Mouse (Mus musculus) adrenal gland, postnatal 14 days (tissue): Measurements from ENCODE around the gene Rsph9. TPM values are rescaled to one million over a fixed set of nuclear protein-coding genes. Genes with fewer than 3 reads are reported as not detected.
A peak's percentile ranks its signal among the peaks of the same experiment; 100 is the strongest.

Source experiments
- DNase-seq: peaks from one replicate; pipeline ENCODE4 v3.0.0; 2021; ENCODE audit warnings: mixed read lengths
- long read RNA-seq, 2 experiments: library from polyadenylated mRNA; stranded (forward); transcript quantifications; one replicate each; pipeline ENCODE4 v2.0.0; 2021
- total RNA-seq: library from RNA; stranded (reverse); gene quantifications from 2 replicates; pipeline ENCODE4 v1.2.3, GENCODE M21; 2021

Gene Rsph9
- 4.9 and 6.3 TPM in 2 replicates for total RNA-seq
- long read RNA-seq, experiment 1, transcript Rsph9-201 (5 exons, 966 nt): major isoform, 6 of 9 reads
- long read RNA-seq, experiment 1, partial matches to known transcripts: 0 of 9 reads
- long read RNA-seq, experiment 1, other reads (novel, unspliced or antisense): 3 of 9 reads
- long read RNA-seq, experiment 2, partial matches to known transcripts: 0 of 5 reads
- long read RNA-seq, experiment 2, other reads (novel, unspliced or antisense): 1 of 5 reads

GRCm38 (mm10) chr17:46143578-46144423, at the start of gene Rsph9:
Gene Rsph9 (minus strand): TSS chr17:46144216.
- DNase-seq: peak; percentile 93

DNA sequence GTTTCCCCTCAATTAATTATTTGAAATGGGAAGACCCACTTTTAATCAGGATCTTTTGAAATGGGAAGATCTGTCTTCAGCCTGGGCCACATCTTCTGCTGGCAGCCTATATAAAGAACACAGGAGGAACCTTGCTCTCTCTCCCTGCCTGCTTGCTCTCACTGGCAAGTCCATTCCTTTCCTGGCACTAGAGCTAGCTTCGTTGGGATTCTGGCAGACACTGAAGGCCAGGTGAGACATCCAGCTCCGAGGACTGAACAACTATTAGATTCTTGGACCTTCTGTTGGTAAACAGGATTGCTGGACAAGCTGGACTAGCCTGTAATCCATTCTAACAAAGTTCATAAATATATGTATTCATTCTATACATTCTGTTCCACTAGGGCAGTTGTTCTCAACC, 44.8 kb upstream of the Rsph9 start:
- peak; percentile 51 for DNase-seq

DNA sequence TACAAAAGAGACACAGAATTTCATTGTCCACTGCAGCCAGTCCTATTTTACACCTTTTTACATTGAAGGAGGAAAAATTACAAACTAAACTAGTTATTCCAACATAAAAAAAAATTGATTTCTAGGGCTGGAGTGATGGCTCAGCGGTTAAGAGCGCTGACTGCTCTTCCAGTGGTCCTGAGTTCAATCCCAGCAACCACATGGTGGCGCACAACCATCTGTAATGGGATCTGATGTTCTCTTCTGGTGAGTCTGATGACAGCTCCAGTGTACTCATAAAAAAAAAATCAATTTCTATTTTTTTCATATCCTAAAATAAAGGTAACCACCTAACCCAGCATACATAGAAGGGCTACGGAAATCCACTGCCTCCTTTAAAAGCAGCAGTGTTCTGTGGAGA, 38.3 kb upstream of the Rsph9 start:
- peak; percentile 64 for DNase-seq

- DNase-seq: no peak
Measured at GRCm38 (mm10) chr17:46170538-46170937, 26.5 kb upstream of the Rsph9 start.

DNA sequence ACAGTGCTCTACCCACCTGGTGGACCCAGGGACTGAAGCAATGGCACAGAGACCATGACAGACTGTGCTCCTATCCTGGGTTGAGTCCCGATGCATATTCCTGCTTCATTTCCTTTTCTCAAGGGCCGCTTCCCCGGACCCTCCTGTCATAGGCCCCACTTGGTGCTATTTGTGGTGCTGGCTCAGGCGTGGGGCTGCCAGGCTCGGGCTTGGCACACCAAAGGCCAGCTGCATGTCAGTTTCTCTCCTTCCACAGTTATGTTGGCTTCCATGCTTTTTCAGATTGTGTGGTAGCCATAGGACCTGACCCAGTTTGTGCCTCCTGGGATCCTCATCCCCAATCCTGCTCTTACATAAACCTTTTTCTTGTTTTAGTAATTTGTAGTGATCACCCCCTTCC, 24.8 kb upstream of the Rsph9 start:
- DNase-seq: no peak

DNA sequence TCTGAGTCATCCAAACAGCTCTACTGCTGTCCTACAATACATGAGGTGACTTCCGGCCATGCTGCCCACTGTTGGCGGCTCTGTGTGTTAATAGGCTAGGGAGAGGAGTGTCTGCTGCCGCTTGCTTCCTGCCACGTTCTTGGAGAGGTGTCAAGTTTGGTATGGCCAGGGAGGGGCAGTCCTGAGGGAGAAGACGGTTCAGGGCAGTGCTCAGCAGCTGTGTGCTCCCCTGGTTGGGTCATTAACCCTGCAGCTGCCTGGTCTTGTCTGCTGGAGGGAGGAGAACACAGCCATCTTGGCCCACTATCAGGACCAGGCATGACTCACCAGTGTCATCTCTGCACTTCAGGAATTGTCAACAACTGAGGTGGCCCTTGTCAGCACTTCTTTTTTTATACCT, 24.3 kb upstream of the Rsph9 start:
- DNase-seq: peak; percentile 16

DNA sequence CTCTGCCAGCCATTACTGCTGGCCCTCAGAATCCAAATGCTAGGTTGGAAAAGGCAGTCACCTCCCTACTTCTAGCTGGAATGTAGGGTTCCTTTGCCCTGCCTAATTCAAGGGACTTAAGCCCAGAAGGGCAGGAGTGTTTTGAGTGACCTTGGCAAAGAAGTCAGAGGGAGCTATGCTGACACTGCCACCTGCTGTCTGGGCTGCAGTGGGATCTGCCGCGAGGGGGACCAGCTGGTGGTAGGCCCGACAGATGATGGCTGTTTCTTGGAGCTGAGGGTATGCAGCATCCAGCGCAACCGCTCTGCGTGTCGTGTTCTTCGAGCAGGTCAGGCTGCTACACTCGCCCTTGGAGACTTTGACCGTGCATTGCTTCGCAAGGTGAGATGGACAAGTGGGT, 23.0 kb upstream of the Rsph9 start:
- DNase-seq: peak; percentile 69

GRCm38 (mm10) chr17:46166270-46166669, 22.3 kb upstream of the Rsph9 start:
- DNase-seq: no peak

GRCm38 (mm10) chr17:46165460-46165859, 21.4 kb upstream of the Rsph9 start:
- DNase-seq: no peak

DNA sequence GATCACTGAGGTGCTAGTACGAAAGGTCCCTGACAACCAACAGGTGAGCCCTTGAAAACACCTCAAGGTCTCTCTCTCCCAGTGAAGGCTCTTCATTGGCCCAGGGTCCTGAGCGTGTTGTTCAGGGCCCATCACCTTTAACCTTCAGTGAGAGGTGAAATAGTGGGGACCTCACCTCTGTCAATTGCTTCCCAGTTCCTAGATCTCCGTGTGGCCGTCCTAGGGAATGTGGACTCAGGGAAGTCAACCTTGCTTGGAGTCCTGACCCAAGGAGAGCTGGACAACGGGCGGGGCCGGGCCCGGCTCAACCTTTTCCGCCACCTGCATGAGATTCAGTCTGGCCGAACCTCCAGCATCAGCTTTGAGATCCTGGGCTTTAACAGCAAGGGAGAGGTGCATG, 20.8 kb upstream of the Rsph9 start:
- DNase-seq: no peak

DNA sequence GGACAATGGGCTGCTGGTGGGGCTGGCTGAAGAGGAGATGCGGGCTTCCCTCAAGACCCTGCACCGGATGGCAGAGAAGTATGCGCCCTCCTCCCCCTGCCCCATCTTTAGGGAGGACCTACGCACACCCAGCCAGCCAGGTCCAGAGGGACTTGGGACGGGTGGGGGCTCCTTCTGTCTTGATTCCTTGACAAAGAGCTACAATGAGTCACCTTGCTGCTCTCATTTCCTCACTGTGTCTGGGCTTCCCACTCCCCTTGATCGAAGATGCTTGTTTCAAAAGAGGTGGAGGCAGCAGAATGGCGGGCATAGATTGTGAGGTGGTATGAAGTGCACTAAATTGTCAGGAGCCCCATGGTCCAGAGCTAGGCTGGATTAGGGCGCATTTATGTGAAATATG, 20.3 kb upstream of the Rsph9 start:
- DNase-seq: no peak

GRCm38 (mm10) chr17:46162951-46163421, 19.0 kb upstream of the Rsph9 start:
- DNase-seq: peak; percentile 52

DNA sequence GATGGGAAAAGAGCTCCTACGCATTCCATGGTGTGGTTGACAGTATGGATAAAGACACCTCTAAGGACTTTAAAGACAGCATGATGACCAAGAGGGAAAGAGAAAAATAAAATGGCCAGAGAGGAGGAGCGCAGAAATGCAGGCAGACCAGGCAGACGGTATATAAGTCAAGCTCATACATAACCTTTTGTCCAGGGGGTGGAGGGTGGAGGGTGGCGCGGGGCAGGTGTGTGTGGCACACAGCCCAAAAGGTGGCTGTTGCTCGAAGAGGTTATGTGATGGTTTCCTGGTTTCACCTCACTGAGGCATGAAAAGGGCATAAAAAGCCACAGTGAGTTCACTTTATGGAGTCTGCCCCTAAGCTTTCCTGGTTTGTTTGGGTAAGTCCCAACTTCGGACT, 18.5 kb upstream of the Rsph9 start:
- no peak for DNase-seq

GRCm38 (mm10) chr17:46161710-46162109, 17.7 kb upstream of the Rsph9 start:
- DNase-seq: no peak

GRCm38 (mm10) chr17:46161179-46161578, 17.2 kb upstream of the Rsph9 start:
- no peak for DNase-seq

- DNase-seq: peak; percentile 96
Measured at GRCm38 (mm10) chr17:46160686-46161085, 16.7 kb upstream of the Rsph9 start, which contains the start of gene Gtpbp2. Gene Gtpbp2 (plus strand): TSS chr17:46161032.

- peak; percentile 96 for DNase-seq
Measured at GRCm38 (mm10) chr17:46160090-46160662, 16.2 kb upstream of the Rsph9 start.

- DNase-seq: no peak
Measured at GRCm38 (mm10) chr17:46159236-46159635, 15.2 kb upstream of the Rsph9 start.

- DNase-seq: no peak
Measured at GRCm38 (mm10) chr17:46157131-46157530, 13.1 kb upstream of the Rsph9 start.

DNA sequence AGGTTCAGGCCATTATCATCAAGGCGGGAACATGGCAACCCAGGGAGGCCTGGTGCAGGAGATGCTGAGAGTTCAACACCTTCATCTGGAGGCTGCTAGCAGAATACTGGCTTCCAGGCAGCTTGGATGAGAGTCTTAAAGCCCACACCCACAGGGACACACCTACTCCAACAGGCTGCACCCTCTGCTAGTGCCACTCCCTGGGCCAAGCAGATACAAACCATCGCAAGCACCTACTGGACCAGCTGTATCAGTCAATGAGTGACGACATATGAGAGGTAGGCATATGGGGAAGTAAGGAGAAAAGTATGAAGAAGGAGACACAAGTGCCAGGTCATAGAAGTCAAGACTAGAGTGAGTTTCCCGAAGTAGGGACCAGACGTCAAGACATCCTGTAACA, 12.7 kb upstream of the Rsph9 start:
- no peak for DNase-seq

DNA sequence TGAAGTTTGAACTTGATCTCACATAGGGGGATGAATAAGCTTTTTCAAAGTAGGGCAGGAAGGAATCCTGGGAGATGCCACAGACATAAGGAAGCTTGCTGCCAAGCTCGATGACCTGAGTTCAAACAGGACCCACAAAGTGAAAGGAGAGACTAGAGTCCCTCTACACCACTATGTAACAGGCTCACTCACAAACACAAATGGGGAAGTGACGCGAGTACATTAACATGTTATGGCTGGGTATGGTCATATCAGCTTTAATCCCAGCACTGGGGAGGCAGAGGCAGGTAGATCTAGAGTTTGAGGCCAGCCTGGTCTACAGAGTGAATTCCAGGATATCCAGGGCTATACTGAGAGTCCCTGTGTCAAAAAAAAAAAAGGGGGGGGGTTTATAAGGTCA, 10.3 kb upstream of the Rsph9 start:
- no peak for DNase-seq

DNA sequence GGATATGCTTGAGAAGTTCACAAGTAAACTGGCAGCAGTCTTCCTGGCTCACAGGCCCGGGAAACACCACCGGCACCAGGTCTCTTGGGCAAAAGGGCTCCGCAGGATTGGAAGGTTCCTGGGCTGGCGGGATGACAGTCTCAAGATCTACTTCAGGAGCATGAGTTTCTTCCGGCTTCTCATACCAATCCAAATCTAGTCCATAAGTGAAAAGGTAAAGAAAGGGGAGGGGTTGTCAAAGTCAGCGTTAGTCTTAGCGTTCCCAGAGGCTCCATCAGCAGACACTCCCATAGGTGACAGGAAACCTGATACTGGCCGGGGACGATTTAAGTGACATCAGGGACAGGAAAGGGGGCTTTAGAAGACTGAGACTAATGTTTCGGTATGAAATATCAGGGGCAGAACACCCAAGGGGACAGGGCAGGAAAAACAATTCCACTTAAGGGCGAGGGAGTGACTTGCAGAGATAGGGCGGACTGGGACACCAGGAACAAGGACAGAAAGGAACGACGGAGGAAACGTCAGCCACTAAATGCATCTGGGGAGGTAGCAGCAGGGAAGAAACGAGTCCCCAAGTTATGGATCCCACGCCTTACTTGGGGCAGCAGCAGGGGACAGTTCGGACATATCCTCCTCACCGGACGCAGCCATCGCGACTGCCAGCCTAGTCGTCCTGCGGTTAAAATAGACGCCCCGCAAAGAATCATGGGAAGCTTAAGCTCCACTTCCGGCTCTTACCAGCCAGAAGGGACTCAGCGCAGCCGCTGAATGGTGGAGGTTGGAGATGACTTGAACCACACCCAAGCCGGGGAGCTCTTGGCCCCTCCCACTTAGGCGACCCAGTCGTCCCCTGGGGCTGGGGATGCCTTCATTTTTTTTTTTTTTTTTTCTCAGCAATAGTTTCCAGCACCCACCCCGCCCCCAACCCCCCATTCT, 9.1 kb upstream of the Rsph9 start, which contains the start of gene Mad2l1bp:
Gene Mad2l1bp, minus strand, starts transcription at position 707 of the 936 bp plus-strand sequence.
- DNase-seq: peak; percentile 93
